Mouse (Mus musculus): ENCODE measurements around the gene Trdn.
A peak's percentile ranks its signal among the peaks of the same experiment; 100 is the strongest.

The Trdn gene

DNA sequence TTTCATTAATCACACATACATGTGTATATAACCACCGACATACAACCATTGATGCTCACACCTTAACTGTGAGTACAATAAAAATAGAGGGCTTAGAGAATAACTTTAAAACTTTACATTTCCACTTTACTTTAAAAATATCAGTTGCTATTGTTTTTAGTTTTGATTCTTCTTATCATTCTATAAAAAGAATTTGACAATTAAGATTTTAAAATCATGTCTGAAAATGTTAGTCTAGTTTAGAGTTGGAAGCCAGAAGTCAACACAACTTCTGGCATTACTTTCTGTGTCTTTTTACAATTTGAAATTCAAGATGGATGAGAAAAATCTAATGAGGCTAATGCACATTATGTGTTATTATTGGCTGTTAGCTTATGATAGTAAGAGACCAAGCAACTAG, at the start of gene Trdn:
TSS of gene Trdn (plus strand) at position 301 of the 400 bp plus-strand sequence.
- no peak for DNase-seq (ENCODE audit: extremely low read depth, low read depth, low spot score)

DNA sequence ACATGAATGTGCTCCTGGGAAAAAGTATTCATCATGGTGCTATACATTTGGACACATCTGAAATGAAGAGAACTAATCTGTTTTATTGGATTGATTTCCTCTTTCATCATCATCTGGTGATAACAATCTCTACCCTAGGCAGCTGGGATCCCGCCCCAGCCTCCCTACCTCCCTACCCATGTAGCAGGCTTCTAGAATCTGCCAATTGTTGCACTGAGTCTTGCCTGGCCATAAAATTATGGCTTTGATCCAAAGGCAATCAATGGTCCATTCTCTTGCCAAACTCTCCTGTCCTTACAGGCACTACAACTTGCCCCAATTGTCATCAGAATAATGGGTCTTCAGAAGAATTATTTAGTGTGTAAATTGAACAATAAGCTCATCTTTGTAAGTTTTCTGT, 19.6 kb upstream of the Trdn start:
- DNase-seq (ENCODE audit: extremely low read depth, low read depth, low spot score), result peak; percentile 74

- DNase-seq (ENCODE audit: extremely low read depth, low read depth, low spot score), result no peak
Measured at GRCm38 (mm10) chr10:33065566-33065965, 14.8 kb upstream of the Trdn start.

DNA sequence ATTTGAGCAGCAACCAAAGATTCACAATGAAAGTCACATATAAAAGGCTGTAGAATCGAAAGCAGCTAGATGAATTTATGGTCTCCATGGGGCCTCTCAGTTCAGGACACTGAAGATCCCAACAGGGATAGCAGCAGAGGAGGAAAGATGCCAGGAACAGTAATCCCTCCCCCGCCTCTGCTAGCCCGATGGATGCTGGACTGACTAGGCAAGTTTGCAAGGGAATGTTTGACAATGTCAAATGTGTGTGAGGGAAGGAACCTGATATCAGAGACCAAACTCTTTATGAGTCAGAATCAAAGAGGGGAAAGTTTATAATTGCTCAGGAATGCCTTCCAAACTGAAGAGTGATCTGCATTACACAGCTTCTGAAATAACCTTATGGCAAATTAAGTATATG, 7.2 kb upstream of the Trdn start:
- DNase-seq (ENCODE audit: extremely low read depth, low read depth, low spot score), result no peak

DNA sequence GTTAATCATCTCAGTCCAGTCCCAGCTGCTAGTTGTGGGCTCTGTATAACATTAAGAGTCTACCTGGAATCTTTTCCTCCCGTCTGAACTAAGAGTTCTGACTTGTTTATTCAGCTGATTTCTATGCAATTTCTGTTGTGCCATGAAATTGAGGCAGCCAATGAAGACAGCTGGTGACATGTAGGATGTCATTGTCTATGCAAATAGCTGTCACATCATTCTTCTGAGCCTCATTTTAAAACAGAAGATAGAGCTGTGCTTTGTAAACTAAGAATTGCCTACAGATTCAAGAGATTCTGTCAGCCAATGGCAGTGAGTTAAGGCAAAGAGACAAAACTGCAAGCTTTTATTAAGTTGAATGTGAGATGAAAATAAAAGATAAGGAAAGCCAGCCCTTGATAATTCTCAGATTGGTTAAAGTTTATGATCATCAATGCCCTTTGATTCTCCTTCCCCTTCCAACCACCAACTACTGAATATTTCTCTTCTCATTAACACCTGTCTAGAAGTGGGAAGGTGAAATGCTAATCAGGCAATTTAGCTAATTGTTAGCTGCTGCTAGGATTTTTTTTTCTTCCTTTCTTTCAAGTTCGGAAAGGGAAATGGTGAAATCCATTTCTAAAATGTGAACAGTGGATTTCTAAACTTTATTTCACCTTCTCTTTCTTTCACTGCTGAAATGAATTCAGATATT, 1.9 kb downstream of the Trdn start:
- DNase-seq (ENCODE audit: extremely low read depth, low read depth, low spot score), result no peak

GRCm38 (mm10) chr10:33082961-33083626, 2.7 kb downstream of the Trdn start:
- no peak for DNase-seq (ENCODE audit: extremely low read depth, low read depth, low spot score)

GRCm38 (mm10) chr10:33083627-33084158, 3.3 kb downstream of the Trdn start:
- no peak for DNase-seq (ENCODE audit: extremely low read depth, low read depth, low spot score)

DNA sequence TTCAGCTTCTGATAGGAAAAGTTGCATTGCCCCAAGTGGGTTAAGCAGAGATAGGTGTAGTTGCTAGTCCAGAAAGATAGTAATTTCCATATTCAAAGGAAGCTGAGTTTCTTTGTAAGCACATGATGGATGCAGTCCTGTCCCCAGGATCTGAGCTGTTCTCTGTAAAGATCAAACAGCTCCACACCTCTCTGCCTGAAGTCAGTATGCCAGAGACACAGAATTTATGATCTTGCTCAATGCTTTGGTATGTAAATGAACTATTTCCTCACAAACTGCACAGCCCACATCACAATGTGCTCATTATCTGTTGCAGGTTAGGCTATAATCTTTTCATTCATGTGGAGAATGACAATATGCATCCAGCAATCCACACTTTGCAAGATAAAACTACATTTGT, 8.0 kb downstream of the Trdn start:
- DNase-seq (ENCODE audit: extremely low read depth, low read depth, low spot score), result no peak

DNA sequence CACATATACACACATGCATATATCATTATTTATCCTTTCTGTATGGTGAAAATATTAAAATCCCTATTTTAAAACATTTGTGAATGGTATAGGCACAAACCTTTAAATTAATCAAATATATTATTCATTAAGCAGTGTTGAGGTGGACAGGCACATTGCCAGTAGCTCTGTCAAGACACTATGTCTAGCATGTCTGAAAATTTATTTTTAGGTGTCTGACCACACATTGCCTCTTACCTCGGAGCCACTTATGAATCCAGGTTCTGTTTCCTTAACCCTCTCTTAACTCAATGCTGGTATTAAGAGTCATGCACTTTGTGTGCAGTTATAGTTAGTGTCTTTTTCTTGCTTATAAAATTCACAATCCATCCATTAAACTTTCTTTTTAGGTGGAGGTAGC, 12.0 kb downstream of the Trdn start:
- no peak for DNase-seq (ENCODE audit: extremely low read depth, low read depth, low spot score)

DNA sequence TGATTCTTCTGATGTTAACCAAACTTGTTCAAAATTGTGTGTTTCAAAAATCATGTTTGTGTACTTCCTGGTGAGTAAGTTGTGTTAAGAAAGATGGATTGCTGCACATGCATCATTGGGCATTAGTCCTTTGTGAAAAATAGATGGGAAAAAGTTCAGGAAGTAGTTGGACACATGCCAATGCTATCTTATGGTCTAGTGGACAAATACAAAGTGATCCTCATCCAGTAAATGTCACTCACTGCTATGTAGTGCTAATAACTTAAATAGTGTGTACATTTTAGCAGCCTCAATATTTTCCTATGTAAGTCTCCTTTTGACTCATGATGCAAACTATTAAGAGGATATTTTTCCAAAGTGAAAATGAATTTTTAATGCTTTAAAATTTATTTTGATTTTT, 27.6 kb downstream of the Trdn start:
- DNase-seq (ENCODE audit: extremely low read depth, low read depth, low spot score), result no peak

DNA sequence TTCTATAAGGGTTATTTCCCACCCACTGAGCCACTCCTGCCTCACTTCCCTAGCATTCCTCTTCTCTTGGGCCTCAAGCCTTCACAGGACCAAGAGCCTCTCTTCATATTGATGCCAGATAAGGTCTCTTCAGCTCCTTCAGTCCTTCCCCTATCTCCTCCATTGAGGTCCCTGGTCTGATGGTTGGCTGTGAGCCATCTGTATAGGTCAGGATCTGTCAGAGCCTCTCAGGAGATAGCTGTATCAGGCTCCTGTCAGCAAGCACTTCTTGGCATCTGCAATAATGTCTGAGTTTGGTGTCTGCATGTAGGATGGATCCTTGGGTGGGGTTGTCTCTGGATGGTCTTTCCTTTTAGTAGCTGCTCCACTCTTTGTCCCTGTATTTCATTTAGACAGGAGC, 42.7 kb downstream of the Trdn start:
- DNase-seq (ENCODE audit: extremely low read depth, low read depth, low spot score), result no peak

DNA sequence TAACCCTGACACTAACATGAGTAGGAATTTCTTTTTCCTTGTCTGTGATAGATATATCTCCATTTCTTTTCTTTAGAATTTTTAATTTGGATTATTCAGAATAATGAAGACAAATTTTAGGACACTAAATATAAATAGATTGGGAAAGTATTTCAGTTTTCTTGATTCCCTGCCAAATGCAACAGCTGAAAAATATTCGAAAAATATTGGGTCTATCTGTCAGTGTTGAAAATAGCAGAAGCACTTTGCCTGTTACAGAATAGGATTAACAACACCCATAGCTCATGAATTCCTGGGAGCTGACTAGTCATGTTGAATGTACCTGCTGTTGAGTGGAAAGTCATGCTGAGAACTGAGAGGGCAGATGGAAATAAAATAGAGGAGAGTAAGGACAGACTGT, 64.6 kb downstream of the Trdn start:
- no peak for DNase-seq (ENCODE audit: extremely low read depth, low read depth, low spot score)

- DNase-seq (ENCODE audit: extremely low read depth, low read depth, low spot score), result peak; percentile 30
Measured at GRCm38 (mm10) chr10:33179731-33180631, 99.6 kb downstream of the Trdn start.

- no peak for DNase-seq (ENCODE audit: extremely low read depth, low read depth, low spot score)
Measured at GRCm38 (mm10) chr10:33189031-33189430, 108.7 kb downstream of the Trdn start.

DNA sequence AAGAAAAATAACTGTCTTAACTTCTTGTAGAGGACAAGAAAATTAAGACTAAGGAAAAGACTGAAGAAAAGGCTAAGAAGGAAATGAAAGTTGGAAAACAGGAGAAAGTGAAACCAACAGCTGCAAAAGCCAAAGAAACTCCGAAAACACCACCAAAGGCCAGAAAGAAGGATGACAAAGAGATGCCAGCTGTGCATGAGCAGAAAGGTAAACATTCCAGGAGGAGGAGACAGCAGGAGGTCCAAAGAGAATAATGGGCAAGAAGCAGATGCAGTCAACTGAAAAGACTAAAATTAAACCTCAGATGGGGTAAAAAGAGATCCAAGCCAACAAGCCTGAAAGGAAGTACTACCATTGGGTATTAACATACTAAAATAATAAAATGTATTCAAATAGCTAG, 115.6 kb downstream of the Trdn start:
- no peak for DNase-seq (ENCODE audit: extremely low read depth, low read depth, low spot score)

- DNase-seq (ENCODE audit: extremely low read depth, low read depth, low spot score), result no peak
Measured at GRCm38 (mm10) chr10:33198257-33198656, 117.9 kb downstream of the Trdn start.

DNA sequence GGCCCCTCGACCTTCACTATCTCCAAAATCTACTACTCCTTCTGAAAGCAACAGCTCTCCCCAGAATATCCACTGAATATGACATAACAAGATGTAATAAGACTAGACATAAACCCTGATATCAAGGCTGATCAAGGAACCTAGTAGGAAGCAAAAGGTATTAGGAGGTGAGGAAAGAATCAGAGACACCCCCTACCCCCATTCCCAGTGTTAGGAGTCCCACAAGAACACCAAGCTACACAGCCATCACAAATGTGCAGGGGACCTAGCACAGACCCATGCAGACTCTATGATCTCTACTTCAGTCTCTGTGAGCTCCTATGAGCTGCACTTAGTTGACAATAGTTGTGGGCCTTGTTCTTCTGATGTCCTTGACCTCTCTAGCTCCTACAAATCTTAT, 130.1 kb downstream of the Trdn start:
- no peak for DNase-seq (ENCODE audit: extremely low read depth, low read depth, low spot score)

GRCm38 (mm10) chr10:33253911-33254310, 173.6 kb downstream of the Trdn start:
- no peak for DNase-seq (ENCODE audit: extremely low read depth, low read depth, low spot score)

DNA sequence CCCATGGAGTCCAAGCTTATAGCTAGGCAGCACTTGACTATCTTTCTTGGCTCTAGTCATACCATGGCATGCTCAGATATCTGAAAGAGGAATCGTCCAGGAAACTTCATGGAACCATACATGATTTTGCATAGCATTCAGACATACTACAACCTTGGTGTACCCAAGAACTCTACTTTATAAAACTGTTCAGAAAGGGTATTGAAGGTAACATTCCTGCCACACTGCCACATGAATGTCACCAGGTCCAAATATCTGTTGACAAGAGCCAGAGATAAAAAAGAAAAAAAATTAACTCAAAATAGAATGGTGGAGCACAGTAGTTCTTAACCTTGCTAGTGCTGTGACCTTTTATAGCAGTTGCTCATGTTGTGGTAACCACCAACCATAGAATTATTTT, 175.8 kb downstream of the Trdn start:
- DNase-seq (ENCODE audit: extremely low read depth, low read depth, low spot score), result no peak

DNA sequence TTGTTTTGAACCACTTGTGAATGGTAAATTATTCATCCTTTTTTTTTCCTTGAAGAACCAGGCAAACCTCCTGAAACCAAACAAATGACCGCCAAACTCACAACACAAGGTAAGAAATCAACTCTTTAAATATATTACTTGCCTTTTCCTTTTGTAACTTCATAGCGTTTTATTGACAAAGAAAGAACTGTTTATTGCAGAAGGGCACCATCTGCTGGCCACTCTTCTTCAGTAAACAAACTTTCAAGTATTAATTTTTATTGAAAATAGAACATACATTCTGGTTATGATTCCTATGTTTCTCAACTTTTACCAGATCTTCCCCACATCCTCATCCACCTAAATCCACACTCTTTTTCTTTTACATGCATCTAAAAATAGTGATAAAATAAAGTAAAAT, 224.6 kb downstream of the Trdn start:
- DNase-seq (ENCODE audit: extremely low read depth, low read depth, low spot score), result no peak

- no peak for DNase-seq (ENCODE audit: extremely low read depth, low read depth, low spot score)
Measured at GRCm38 (mm10) chr10:33353026-33353425, 272.7 kb downstream of the Trdn start.

DNA sequence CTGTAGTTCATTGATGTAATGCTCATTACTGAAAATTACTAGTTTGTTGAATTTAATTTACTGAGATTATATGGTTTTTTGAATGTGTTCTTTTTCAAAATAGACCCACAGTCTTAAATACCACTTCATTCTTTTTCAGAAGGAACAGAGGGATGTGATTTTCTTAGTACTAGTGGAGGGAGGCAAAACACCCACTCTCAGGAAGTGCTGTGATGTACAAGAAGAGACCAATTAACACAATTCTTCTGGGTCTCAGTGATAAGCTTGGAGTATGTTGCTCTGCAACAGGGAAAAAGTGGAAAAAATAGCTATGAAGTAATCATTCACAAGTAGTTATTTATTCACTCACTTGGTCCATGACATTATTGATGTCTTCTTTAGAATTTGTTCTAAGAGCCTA, 286.2 kb downstream of the Trdn start:
- DNase-seq (ENCODE audit: extremely low read depth, low read depth, low spot score), result no peak

Measured in fat pad, adult 2 months (tissue).